Mouse (Mus musculus): Measurements from ENCODE around the gene Mrpl17. TPM values are rescaled to one million over a fixed set of nuclear protein-coding genes. Genes with fewer than 3 reads are reported as not detected.
"Not testable (repeated sequence)": the region's sequence is repeated elsewhere in the genome, so short reads cannot be mapped to it uniquely, and the experiment has no call there.

Mrpl17 gene
- total RNA-seq (2021) = 100 to 1,000 TPM in 1 of 2 experiments, 10 to 100 TPM in 1; 90.1 to 114 TPM

DNA sequence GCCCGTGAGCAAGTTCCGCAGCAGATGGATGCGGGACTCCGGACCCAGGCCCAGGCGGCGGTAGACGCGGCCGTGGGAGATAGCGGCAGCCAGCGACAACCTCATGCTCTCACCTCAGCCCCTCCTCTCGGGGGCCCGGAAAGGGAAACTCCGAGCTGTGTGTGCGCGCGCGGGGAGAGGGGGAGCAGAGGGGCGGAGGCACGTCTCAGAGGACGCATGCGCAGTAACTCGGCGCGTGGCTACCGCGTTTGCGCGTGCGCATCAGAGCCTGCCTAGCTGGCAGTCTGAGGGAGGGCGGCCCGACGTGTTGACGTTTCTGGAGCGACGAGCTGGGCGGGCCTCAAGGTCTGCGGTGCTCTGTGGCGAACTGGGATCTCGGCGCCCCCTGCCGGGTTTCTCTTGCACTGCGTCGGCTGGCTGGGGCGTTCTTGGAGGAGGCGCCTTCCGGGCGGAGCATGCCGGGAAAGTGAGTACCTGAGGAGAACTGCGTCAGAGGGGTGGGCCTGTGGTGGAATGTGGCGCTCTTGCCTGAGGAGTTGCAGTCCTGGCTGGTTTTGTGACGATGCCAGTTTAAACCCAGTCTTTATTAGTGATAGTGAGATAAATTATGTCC is at the start of gene Mrpl17:
TSS of gene Mrpl17 (minus strand) at position 223 of the 613 bp plus-strand sequence.
- intact Hi-C loops (cut with DNase I) = loop anchor here (1.0 to 5.0 kb wide), 4 partner anchors 66 to 169 kb away; partner anchors contain the start of genes Arfip2, Gm45799, Ilk and Taf10
- DNase-seq (ENCODE audit: low spot score in 2 of 2) = peak; percentile 100

DNA sequence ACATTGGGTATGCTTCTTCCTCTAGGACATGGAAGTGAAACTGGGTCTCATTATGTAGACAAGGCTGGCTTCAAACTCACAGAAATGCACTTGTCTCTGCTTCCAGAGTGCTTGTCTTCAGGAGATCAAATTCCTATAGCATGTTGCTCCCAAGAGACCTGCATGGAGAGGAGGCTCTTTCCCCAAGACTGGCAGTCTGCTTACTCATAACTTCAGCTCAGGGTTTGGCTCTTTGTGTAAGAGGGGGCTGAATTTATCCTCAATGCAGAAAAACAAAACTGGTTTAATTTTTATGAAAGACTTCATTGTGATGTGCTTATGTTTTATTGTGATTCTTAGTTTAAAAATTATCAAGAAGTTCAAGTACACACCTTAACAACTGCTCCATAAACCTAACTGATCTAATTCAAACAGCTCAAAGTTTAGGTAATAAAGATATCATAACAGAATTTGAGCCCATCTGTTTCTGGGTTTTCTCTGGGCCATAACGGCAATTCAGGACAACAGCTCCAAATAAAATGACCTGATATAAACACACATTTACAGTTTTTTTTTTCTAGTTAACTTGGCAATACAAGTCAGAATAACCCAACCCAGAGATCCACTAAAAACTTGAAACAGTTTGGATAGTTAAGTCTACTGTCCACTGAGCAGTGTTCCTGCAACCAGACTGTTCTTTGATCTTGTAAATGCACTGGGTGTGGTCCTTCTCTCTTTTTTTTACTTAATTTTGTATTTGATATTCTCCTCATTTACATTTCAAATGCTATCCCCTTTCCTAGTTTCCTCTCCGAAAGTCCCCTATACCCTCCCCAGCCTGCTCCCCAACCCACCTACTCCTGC is 45.0 kb upstream of the Mrpl17 start:
- DNase-seq (ENCODE audit: low spot score in 2 of 2); intact Hi-C loops (cut with DNase I): not testable (repeated sequence)

- no peak for DNase-seq (ENCODE audit: low spot score in 2 of 2)
- intact Hi-C loops (cut with DNase I) = no loop called here
These were observed 13.4 kb upstream of the Mrpl17 start for GRCm38 (mm10) chr7:105824281-105824680.

GRCm38 (mm10) chr7:105818483-105818882 is 7.6 kb upstream of the Mrpl17 start:
- DNase-seq (ENCODE audit: low spot score in 2 of 2) = no peak
- intact Hi-C loops (cut with DNase I) = loop anchor here (2.0 kb wide), 1 partner anchor 270 kb away; no protein-coding TSS in a partner anchor

DNA sequence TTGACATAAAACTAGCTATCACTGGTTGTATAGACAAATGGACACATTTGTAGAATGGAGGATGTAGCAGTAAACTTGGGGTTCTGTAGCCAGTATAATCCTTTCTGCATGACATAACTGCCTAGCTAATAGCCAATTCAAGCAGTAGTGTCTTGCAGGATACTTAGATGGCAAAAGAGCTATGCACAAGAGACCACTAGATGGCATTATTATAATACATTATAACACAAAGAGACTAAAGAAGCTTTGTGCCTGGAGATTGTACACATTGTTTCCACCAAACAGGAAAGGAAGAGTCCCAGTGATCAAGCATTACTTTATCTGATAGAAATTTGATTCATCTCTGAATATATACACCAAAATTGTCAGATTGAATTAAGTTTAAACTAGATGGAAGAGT is 5.8 kb upstream of the Mrpl17 start:
- intact Hi-C loops (cut with DNase I) = loop anchor here (1.0 kb wide), 1 partner anchor 90 kb away; no protein-coding TSS in a partner anchor
- no peak for DNase-seq (ENCODE audit: low spot score in 2 of 2)

- intact Hi-C loops (cut with DNase I) = loop anchor here (5.0 kb wide), 1 partner anchor 171 kb away; the partner anchor contains the start of genes Arfip2, Gm45799 and Timm10b
- DNase-seq (ENCODE audit: low spot score in 2 of 2) = no peak
These were observed 2.4 kb upstream of the Mrpl17 start for GRCm38 (mm10) chr7:105813326-105813725.

- intact Hi-C loops (cut with DNase I) = loop anchor here (5.0 kb wide), 1 partner anchor 170 kb away; the partner anchor contains the start of genes Arfip2, Gm45799 and Timm10b
- no peak for DNase-seq (ENCODE audit: low spot score in 2 of 2)
These were observed 1.7 kb upstream of the Mrpl17 start for GRCm38 (mm10) chr7:105812566-105812965.

DNA sequence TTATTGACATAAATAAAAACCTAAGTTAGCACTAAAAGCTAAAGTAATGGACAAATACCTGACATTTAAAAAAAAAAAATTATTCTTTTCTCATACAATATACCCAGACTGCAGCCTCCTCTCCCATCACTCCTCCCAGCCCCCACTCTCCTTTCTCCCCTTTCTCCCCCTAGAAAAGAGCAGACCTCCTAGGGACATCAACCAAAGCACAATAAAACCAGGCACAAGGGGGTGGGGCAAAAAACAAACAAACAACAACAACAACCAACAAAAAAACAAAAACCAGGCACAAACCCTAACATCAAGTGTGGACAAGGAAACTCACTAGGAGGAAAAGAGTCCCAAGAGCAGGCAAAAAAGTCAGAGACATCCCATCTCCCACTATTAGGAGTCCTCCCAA is 617 bp upstream of the Mrpl17 start:
- DNase-seq (ENCODE audit: low spot score in 2 of 2) = no peak
- intact Hi-C loops (cut with DNase I) = loop anchor here (1.0 to 5.0 kb wide), 4 partner anchors 67 to 169 kb away; partner anchors contain the start of genes Arfip2, Gm45799, Ilk and Taf10

DNA sequence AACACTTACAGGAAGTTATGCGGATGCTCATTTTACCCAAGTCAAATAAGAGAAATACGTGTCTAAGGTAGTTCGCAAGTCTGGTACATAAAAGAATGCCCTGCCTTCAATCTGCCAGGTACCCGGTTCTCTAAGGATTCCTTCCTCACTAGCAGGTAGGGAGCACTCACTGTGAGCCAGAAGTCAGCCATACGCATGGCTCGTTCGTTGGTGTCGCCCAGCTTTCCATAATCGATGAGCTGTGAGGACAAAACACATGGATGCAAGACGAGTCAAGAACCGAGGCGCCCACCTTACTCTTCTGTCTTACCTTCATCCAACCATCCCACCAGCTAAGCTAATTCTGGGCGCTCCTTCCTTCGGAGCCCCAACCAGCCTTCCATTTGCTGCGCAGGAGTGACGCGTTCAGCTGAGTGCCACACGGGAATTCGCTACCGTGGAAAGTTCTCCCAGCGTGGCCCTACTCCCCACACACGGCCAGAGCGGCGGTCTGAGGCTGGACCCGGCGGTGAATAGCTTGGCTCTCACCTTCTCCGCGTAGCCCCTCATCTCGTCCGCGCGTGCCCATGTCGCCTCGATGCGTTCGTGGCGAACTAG is 521 bp downstream of the Mrpl17 start:
- no peak for DNase-seq (ENCODE audit: low spot score in 2 of 2)
- intact Hi-C loops (cut with DNase I) = loop anchor here (2.0 to 5.0 kb wide), 2 partner anchors 66 to 168 kb away; partner anchors contain the start of genes Arfip2, Gm45799, Taf10 and Timm10b

- no peak for DNase-seq (ENCODE audit: low spot score in 2 of 2)
- intact Hi-C loops (cut with DNase I) = loop anchor here (2.0 to 5.0 kb wide), 2 partner anchors 65 to 168 kb away; partner anchors contain the start of genes Arfip2, Gm45799, Taf10 and Timm10b
These were observed 1.1 kb downstream of the Mrpl17 start for GRCm38 (mm10) chr7:105809836-105810235.

DNA sequence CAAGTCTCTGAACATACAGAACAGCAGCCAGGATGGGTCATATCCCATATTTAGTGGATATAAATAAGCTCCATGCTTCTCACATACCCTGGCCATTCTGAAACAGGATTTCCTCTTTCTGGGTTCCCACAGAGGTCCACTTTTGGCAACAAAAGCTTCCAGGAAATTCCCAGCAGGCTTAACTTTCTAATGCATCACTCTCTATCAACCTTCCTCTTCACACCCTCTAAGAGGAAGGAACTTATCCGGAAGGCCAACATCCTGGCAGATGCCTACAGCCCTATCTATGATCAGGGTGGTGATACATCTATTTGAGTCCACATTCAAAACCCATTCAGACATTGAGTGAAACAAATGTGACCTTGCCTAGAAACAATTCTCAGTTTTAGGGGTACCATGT is 2.5 kb downstream of the Mrpl17 start:
- intact Hi-C loops (cut with DNase I) = no loop called here

GRCm38 (mm10) chr7:105806716-105807115 is 4.2 kb downstream of the Mrpl17 start:
- no peak for DNase-seq (ENCODE audit: low spot score in 2 of 2)
- intact Hi-C loops (cut with DNase I) = no loop called here

More for the DNA sequence above, 2.5 kb downstream of the Mrpl17 start:
- no peak for DNase-seq (ENCODE audit: low spot score in 2 of 2)

GRCm38 (mm10) chr7:105806125-105806524 is 4.8 kb downstream of the Mrpl17 start:
- intact Hi-C loops (cut with DNase I) = no loop called here
- no peak for DNase-seq (ENCODE audit: low spot score in 2 of 2)

DNA sequence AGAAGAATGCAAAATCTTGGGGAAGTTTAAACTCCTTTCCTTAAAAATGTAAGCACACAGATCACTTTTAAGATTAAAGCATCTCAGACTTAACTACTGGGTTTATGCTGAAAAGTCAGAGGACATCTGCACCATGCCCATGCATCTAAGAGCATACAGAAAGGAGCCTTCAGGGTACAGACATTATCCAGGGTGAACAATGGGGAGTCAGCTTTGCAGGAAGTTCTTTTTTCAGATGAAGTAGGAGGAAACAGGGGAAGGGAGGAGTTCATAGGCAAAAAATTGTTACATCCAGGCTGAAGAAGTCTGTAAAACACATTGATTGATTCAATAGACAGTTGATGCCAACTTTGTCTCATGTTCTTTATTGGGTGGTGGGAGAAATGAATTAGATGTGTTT is 7.5 kb downstream of the Mrpl17 start:
- DNase-seq (ENCODE audit: low spot score in 2 of 2) = no peak
- intact Hi-C loops (cut with DNase I) = no loop called here

- DNase-seq (ENCODE audit: low spot score in 2 of 2) = no peak
- intact Hi-C loops (cut with DNase I) = no loop called here
These were observed 8.1 kb downstream of the Mrpl17 start for GRCm38 (mm10) chr7:105802771-105803170.

- intact Hi-C loops (cut with DNase I) = no loop called here
- DNase-seq (ENCODE audit: low spot score in 2 of 2) = no peak
These were observed 8.6 kb downstream of the Mrpl17 start for GRCm38 (mm10) chr7:105802312-105802711.

- no peak for DNase-seq (ENCODE audit: low spot score in 2 of 2)
- intact Hi-C loops (cut with DNase I) = no loop called here
These were observed 13.9 kb downstream of the Mrpl17 start for GRCm38 (mm10) chr7:105796972-105797371.

DNA sequence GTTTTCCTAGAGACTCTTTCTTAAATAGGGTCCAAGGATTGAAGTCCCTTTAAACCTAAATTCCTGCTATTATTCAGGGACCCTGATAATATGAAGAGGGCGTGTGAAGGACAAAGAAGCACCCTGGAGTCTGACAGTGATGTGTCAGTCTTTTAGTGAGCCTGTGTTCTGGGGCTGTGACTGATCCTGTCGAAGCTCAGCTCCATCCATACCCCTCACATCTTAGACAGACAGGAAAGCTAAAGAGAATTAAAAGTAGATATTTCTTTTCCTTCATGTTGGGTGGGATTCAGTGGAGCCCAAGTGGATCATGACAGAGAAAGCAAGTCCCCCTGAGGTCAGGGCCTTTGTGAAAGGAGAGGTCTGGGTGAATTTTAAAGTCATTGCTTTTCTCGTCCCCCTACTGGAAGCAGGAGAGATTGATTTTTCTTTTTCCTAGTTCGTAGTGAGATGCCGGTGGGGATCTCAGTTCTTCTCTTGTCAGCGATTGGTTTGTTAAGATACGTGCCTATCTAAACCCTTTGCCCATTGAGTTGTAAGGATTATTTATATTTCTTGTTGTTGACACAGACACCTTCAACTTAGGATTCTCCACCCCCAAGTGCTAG is 15.0 kb downstream of the Mrpl17 start:
- no peak for DNase-seq (ENCODE audit: low spot score in 2 of 2)
- intact Hi-C loops (cut with DNase I) = no loop called here

GRCm38 (mm10) chr7:105793701-105794100 is 17.2 kb downstream of the Mrpl17 start:
- intact Hi-C loops (cut with DNase I) = no loop called here
- DNase-seq (ENCODE audit: low spot score in 2 of 2) = no peak
